Mouse (Mus musculus): ENCODE measurements around the gene Timd2. TPM values are rescaled to one million over a fixed set of nuclear protein-coding genes. Genes with fewer than 3 reads are reported as not detected.

Gene Timd2
- polyA plus RNA-seq (2014; fragmentation: Illumina TruSeq; extraction: RNeasy Lipid Tissue Mini Kit (QIAGEN cat#74804); ENCODE audit: low read depth, low replicate concordance): 13.8 TPM

GRCm38 (mm10) chr11:46706664-46707356 is at the start of gene Timd2:
Gene Timd2, minus strand, starts transcription at chr11:46707061.

GRCm38 (mm10) chr11:46735076-46735475 is 28.2 kb upstream of the Timd2 start, which contains the start of gene Havcr1:
Gene Havcr1, plus strand, starts transcription at chr11:46735080.

GRCm38 (mm10) chr11:46629211-46629795 is 77.6 kb downstream of the Timd2 start, which contains the start of gene Dppa1:
Gene Dppa1, minus strand, starts transcription at chr11:46629261.

Other genes with a start within 250 kb of the Timd2 start
- not detected for gene Gm12169, start 182.8 kb downstream of the Timd2 start, polyA plus RNA-seq (2014; fragmentation: Illumina TruSeq; extraction: RNeasy Lipid Tissue Mini Kit (QIAGEN cat#74804); ENCODE audit: low read depth, low replicate concordance)
- not detected for gene BC053393, start 135.5 kb downstream of the Timd2 start, polyA plus RNA-seq (2014; fragmentation: Illumina TruSeq; extraction: RNeasy Lipid Tissue Mini Kit (QIAGEN cat#74804); ENCODE audit: low read depth, low replicate concordance)
- 0.36 TPM for gene Dppa1, start 77.8 kb downstream of the Timd2 start, polyA plus RNA-seq (2014; fragmentation: Illumina TruSeq; extraction: RNeasy Lipid Tissue Mini Kit (QIAGEN cat#74804); ENCODE audit: low read depth, low replicate concordance)
- 8.2 TPM for gene Havcr1, start 28.0 kb upstream of the Timd2 start, polyA plus RNA-seq (2014; fragmentation: Illumina TruSeq; extraction: RNeasy Lipid Tissue Mini Kit (QIAGEN cat#74804); ENCODE audit: low read depth, low replicate concordance)
- gene Timd4, start 103.7 kb upstream of the Timd2 start, polyA plus RNA-seq (2014; fragmentation: Illumina TruSeq; extraction: RNeasy Lipid Tissue Mini Kit (QIAGEN cat#74804); ENCODE audit: low read depth, low replicate concordance): not detected

All from kidney, adult 10 weeks (tissue).